Mouse (Mus musculus) common myeloid progenitor, adult 5-6 weeks (primary cell): ENCODE measurements at regions not wholly inside any gene's neighbourhood (a gene's known extent, or its start where the extent isn't known, plus 50 kb on each side); places are given as distances from the start of the nearest gene placed in this dataset.

Experiments
- ATAC-seq: replicated peaks from 2 replicates; pipeline ENCODE4 v1.8.0; 2016; ENCODE audit warnings: low read depth, mild to moderate bottlenecking, moderate TSS enrichment, inconsistent platforms; ENCODE audit not compliant: poor library complexity, severe bottlenecking

GRCm38 (mm10) chr2:179290394-179290793, 151.8 kb upstream of the Cdh4 start:
- no peak for ATAC-seq

DNA sequence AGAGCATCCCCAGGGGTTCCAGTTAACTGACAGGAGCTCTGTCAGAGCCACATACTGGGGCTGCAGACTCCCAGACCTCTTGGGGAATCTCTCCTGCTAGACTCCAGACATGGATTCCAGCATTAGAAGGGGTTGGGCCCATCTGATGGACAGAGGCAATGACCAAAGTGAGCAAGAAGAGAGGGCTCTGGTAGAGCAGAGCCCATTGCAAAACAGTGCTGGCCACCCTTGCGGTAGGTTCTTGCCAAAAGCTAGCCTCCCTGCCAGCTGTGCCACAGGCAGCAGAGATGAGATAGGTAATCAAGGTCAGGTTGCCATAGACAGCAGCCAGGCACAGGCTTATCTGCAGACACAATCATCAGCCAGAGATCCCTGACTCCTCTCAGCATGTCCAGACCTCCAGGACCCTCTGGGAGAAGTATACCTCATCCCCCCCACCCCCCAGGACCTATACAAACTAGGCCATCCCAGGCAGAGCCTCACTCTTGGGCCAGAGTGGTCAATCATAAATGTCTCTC, 151.1 kb upstream of the Cdh4 start:
- no peak for ATAC-seq

GRCm38 (mm10) chr2:179291958-179292357, 150.3 kb upstream of the Cdh4 start:
- no peak for ATAC-seq

GRCm38 (mm10) chr2:179292566-179292965, 149.7 kb upstream of the Cdh4 start:
- no peak for ATAC-seq

- no peak for ATAC-seq
Measured at GRCm38 (mm10) chr2:179293114-179293513, 149.1 kb upstream of the Cdh4 start.

DNA sequence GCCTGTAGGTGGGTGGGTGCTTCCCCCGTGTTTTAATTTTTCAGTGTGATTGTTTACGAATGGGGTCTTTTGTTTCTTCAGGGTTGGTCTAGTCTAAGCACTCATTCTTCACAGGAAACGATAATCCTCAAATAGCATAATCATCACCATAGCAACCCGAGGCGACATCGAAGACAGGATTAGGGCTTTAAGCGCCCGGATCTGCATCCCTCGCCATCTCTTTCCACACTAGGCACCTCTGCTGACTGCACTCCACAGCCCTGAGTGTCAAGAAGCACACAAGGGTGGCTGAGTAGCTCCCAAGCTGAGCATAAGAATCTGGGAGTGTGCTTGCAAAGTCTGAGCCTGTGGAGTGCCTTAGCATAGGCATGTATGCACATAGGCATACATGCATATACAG, 145.2 kb upstream of the Cdh4 start:
- no peak for ATAC-seq

DNA sequence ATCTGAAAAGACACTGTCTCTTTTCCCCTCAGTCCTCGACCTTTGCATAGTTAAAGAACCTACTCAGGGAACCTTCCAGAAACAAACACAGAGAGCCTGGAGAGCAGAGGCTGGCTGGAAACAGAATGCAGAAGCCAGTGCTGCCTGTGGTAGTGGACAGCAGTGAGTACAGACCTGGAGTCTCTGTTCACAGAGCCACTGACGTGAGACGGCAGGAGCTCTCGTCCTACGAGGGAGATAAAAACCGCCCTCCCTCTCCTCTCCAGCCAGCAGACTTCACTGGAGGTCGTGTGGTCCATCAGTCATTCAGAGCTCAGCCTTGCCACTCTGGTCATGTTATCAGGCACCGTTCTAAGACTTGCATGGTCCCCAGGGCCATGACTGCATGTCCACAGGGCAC, 138.5 kb upstream of the Cdh4 start:
- no peak for ATAC-seq

DNA sequence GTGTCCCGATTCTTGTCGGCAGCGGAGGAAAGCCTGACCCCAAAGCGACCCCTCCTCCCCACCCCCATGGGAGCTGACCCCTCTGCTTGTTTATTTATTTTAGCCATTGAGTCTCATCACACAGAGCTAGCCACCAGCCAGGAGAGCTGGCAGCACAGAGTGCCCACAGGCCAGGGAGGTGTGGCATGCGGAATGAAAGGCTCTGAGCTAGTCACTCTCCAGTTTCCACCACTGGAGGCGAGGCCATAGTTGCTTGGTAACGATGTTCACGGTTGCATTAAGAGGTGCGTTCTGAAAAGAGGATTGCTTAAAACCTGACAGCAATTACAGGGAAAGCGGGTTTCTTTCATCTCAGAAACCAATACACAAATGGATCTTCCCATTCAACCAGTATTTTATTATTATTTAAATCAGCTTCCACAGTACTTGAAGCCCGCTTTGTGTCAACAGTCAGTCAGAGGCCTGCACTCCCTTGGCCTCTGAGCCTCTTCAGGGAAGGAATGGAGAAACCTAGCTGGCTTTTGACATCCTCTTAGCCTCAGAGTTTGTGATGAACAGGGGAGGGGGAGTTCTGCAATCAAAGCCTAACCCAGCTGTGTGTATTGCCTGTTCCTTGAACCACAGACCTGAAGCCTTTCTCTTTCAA, 134.8 kb upstream of the Cdh4 start:
- ATAC-seq: no peak

- ATAC-seq: no peak
Measured at GRCm38 (mm10) chr2:179307932-179308303, 134.3 kb upstream of the Cdh4 start.

- no peak for ATAC-seq
Measured at GRCm38 (mm10) chr2:179318046-179318445, 124.2 kb upstream of the Cdh4 start.

DNA sequence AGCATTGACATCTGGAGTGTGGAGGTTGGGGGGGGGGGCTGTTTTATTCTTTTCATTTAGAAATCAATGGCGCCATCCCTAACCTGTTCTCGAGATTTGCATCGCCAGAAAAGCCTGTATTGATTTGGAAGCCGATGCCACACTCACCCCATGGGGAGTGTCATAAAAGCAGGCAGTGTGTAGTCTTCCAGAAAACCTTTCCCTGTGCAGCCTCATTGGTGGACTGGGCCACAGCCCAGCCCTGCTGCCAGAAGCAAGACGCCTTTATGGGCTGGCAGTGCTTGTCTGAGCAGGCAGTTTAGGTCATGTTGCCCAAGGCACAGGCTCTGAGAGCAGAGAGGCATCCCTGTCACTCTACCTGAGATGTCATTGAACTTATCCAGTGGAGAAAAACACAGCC, 117.0 kb upstream of the Cdh4 start:
- ATAC-seq: no peak

DNA sequence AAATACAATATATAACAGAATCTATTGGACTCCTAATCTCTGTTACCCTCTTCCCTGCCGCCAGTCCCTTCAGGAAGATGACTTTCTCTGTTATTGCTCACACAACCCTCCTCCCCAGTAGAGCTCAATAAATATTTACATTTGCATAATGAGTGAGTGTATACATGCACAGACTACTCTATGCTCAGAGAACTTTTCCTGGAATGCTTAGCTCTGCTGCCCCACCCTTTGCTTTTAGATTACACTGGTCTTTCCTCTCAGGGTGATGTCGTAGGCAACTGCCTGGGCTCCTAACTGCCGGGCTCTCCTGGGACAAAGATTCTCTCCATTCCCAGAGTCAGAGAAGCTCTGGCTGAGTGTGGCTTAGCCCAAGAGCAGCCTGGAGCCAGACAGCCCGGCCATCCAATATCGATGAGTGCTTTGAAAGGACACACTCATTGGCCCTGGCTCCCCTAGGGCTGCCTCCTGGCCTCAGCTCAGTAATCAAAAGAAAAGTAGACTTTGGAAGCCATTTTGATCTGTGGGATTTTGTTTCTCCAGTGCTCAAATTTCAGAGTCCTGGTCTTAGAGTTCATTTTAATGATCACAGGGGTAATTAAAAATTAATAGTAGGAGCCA, 109.2 kb upstream of the Cdh4 start:
- no peak for ATAC-seq

GRCm38 (mm10) chr2:179333587-179333986, 108.6 kb upstream of the Cdh4 start:
- no peak for ATAC-seq

DNA sequence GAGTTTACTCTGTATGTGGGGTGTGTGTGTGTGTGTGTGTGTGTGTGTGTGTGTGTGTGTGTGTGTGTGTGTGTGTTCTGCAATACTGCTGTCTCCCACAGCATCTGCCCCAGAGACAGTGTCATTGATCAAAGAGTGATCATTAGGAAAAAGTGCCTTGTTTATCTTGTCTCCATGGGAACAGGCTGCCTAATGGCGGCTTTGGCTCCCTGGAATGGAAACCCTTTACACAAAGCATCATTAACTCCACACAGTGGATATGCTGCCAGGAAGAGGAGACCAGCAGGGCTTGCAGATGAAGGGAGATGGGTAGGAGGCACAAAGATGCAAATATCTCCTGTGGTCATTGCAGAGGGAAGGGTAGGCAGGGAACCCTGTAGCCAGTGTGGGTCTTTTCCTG, 106.0 kb upstream of the Cdh4 start:
- ATAC-seq: no peak

- ATAC-seq: no peak
Measured at GRCm38 (mm10) chr2:179352676-179353075, 89.6 kb upstream of the Cdh4 start.

- ATAC-seq: no peak
Measured at GRCm38 (mm10) chr2:179354866-179355265, 87.4 kb upstream of the Cdh4 start.

DNA sequence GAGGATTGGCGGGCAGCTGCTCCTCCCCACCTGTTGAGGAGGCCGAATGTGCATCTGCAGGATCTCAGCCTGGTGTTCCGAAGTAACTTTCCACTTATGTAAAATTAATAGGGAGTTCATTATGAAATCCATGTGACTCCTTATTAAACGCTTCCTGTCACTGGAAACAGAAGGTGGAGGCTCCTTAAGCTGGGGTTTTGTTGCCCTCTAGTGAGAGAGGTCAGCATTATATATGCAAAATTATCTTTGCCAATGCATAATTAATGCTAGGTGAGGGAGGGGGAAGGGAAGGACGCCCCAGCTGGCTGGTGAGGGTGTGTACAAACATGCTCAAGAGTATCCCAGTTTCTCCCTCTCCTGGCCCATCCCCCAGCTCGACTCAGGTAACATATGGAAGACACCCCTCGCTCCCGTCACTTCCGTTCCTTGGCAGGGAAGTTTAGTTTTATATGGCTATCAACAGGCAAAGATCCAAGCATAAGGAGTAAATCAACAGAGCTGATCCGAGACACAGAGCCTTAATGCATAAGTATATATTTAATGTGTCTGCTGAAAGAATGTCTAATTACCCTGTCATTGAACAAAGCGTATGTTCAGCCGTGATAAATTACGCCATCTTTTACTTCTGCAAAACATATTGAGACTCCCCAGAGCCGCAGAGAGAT, 71.2 kb upstream of the Cdh4 start:
- no peak for ATAC-seq

DNA sequence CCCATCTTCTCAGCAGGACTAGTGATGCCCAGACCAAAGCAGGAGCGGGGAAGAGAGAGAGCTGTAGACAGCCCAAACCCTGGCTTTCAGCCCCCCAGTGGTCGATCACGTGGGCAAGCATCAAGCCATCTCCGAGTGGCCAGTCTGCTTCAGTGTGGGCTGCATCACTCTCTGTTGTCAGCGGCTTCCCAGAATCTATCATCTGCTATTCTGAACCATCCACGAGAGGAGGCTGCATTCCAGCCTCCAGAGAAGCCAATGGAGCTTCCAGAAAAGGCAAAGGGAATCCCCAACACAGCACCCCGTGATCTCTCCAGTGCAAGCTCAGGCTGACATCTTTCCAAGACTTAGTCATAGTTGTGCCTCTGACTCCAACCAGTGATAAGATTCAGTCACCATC, 70.7 kb upstream of the Cdh4 start:
- ATAC-seq: no peak

DNA sequence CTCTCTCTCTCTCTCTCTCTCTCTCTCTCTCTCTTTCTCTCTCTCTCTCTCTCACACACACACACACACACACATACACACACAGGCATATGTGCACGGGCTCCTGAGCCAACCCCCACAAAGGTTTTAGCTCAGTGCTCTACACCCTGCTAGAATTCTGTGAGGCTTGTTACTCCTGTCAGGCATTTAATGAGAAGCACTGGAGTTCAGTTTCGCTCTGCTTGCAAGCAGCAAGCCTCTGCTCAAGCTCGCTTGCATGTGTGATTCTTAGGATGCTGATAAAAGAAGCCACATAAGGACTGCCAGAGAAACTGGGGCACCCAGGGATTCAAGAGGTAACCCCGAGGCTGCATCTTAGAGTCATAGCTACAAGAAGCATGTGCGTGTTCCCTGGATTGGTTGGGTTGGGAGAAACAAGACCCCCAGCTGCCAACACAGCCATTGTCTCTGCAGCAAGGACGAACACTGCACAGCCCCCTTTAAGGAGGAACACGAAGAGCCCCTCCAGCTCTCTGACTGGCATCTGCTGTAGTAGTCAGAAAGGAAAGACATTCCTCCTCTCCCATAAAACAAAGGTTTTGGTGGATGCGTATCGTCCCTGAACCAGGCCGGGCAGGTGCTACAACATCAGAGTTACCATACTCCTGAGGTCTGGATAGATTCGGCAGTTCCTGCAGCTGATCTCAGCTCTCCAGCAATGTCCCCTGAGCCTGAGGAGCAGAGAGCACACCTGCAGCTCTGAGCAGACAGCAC, 62.4 kb upstream of the Cdh4 start:
- no peak for ATAC-seq

DNA sequence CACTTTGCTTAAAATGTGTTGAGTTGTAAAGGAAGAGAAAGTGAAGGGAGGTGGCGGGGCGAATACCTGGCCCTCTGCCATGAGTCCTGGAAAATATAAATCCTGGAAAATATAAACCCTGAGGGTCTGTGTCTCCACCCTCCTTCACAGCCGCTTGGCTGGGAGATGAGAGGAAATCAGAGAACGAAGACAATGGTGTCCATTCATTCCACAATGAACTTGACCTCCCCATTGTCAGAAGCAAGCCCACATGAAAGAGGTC, 61.9 kb upstream of the Cdh4 start:
- no peak for ATAC-seq

GRCm38 (mm10) chr2:179381916-179382315, 60.3 kb upstream of the Cdh4 start:
- ATAC-seq: no peak
